21 mouse cellular contexts compared by ENCODE assay signal in the genomic region with DNA sequence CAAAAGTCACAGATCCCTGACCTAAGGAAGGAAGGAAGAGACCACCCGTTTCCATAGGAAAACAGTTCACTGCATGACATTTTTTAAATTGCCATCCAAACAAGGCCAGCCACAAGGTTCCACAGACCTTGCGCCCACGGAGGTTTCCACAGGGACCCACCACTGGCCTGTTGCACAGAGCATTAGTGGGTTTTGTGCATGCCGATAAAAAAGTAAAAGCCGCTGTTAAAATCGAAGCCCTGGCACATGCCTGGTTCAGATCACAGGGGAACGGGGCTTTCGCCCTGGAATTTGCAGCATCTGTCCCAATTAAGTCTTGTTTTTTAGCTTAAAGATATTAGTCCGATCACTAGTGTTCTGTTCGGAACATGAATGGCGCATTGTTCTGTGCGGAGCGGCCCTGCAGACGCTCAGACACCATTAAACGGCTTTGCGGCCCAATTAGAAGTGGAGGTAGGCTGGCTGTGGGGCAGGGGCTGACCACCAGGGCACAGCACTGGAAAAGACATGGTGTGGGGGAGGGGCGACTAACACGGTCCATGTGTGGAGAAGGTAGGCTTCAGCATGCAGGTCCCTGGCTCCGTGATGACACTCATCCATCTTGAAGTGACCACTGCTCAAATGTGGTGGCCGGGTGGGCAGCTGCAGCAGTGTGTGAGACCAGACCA. TPM values are rescaled to one million over a fixed set of nuclear protein-coding genes. Genes with fewer than 3 reads are reported as not detected.
DNase-seq lines count a peak whose midpoint lies in the region; ATAC-seq and TF ChIP-seq lines count a peak whose summit lies in the region.
"Had no signal": no experiment of that assay in that cellular context is flagged by ENCODE, and none has a peak within 500 bp of the region (broad histone marks: within the 10 kb centered on the region; RNA-seq: fewer than 3 reads in every experiment).

No protein-coding gene starts in this region.

- intact Hi-C loops in left cerebral cortex, postnatal 10 days (cut with DNase I), result no loop called here

- no peak for TF ChIP-seq CTCF in brain, embryonic 14.5 days (IDR thresholded peaks at IDR 0.05; ENCODE audit: borderline replicate concordance, extremely low read depth, insufficient read depth, insufficient read length)

- peaks cover under 1% of the 10 kb centered on the region for H3K27me3 ChIP-seq in hindbrain, embryonic 10.5 days (ENCODE audit: insufficient read depth, poor library complexity, severe bottlenecking)
- H3K27me3 ChIP-seq in hindbrain, embryonic 12.5 days, result 0 out of 2 replicates have a peak, but pooled peaks cover 5% of the 10 kb centered on the region
- no peaks in the 10 kb centered on the region for H3K27me3 ChIP-seq in embryonic facial prominence, embryonic 14.5 days (replicated peaks; ENCODE audit: control insufficient read depth, insufficient read depth, low read length)
- H3K27me3 ChIP-seq in limb, embryonic 15.5 days, result 0 out of 2 replicates have a peak, but pooled peaks cover 3% of the 10 kb centered on the region
- H3K27me3 ChIP-seq: liver, embryonic 12.5 days had no signal

- H3K36me3 ChIP-seq in hindbrain, embryonic 10.5 days, result no peaks in the 10 kb centered on the region
- H3K36me3 ChIP-seq in hindbrain, embryonic 12.5 days, result no peaks in the 10 kb centered on the region
- no peaks in the 10 kb centered on the region for H3K36me3 ChIP-seq in embryonic facial prominence, embryonic 14.5 days (ENCODE audit: control insufficient read depth, insufficient read depth, low read length)
- no peaks in the 10 kb centered on the region for H3K36me3 ChIP-seq in limb, embryonic 15.5 days
- H3K36me3 ChIP-seq: heart, embryonic 13.5 days; hindbrain, embryonic 13.5 days; liver, embryonic 12.5 days had no signal

- DNase-seq in hindbrain, embryonic 10.5 days (ENCODE audit: low spot score), result peak; percentile 30
- DNase-seq in brain, embryonic 14.5 days (ENCODE audit: low read depth), result peak; percentile 68
- no peak for DNase-seq in embryonic facial prominence, embryonic 14.5 days (ENCODE audit: low spot score)
- no peak for DNase-seq in left cerebral cortex, postnatal 10 days (ENCODE audit: extremely low spot score in 1 of 2, low spot score in 2 of 2)
- no peak for DNase-seq in natural killer cell, adult 2 months (ENCODE audit: low spot score in 2 of 2)
- no peak for DNase-seq in cerebellum, postnatal 14 days
- DNase-seq: adrenal gland, postnatal 25 days; B cell, adult 2 months; gastrocnemius, postnatal 36 days; kidney, adult 2 months had no signal

- no peak overlapping the region for H3K4me2 ChIP-seq in hindbrain, embryonic 12.5 days (replicated peaks)
- H3K4me2 ChIP-seq in embryonic facial prominence, embryonic 14.5 days (ENCODE audit: low read depth, low read length), result no peak overlapping the region
- H3K4me2 ChIP-seq in limb, embryonic 15.5 days, result no peak overlapping the region
- H3K4me2 ChIP-seq: heart, embryonic 13.5 days; hindbrain, embryonic 13.5 days; liver, embryonic 12.5 days had no signal

- ATAC-seq in hindbrain, embryonic 12.5 days (ENCODE audit: low FRiP score), result no peak
- peak; percentile 37; the same call in 1 of the 2 replicates for ATAC-seq in embryonic facial prominence, embryonic 14.5 days (ENCODE audit: low read depth)
- ATAC-seq in limb, embryonic 15.5 days (ENCODE audit: insufficient number of reproducible peaks, low FRiP score, low TSS enrichment, low read depth), result peak; percentile 31; the same call in 1 of the 2 replicates
- ATAC-seq: liver, embryonic 12.5 days had no signal

- 76% methylated on average over 20 of the region's 20 CpGs for WGBS in hindbrain, embryonic 10.5 days
- WGBS in hindbrain, embryonic 12.5 days, result 66% methylated on average over 20 of the region's 20 CpGs
- WGBS in embryonic facial prominence, embryonic 14.5 days, result 33% methylated on average over 20 of the region's 20 CpGs
- 25% methylated on average over 20 of the region's 20 CpGs for WGBS in limb, embryonic 15.5 days

- no peaks in the 10 kb centered on the region for H3K9me3 ChIP-seq in hindbrain, embryonic 10.5 days
- H3K9me3 ChIP-seq in hindbrain, embryonic 12.5 days (replicated peaks), result no peaks in the 10 kb centered on the region
- H3K9me3 ChIP-seq in embryonic facial prominence, embryonic 14.5 days (ENCODE audit: control insufficient read depth, low read length), result no peaks in the 10 kb centered on the region
- H3K9me3 ChIP-seq in limb, embryonic 15.5 days, result no peaks in the 10 kb centered on the region
- H3K9me3 ChIP-seq: heart, embryonic 13.5 days; hindbrain, embryonic 13.5 days; liver, embryonic 12.5 days; megakaryocyte, embryonic 14.5 days had no signal

- no peak overlapping the region for H3K9ac ChIP-seq in hindbrain, embryonic 12.5 days
- no peak overlapping the region for H3K9ac ChIP-seq in embryonic facial prominence, embryonic 14.5 days (ENCODE audit: low read depth, low read length)
- H3K9ac ChIP-seq in limb, embryonic 15.5 days, result no peak overlapping the region
- H3K9ac ChIP-seq: heart, embryonic 13.5 days; hindbrain, embryonic 13.5 days; liver, embryonic 12.5 days had no signal

- no peak overlapping the region for H3K4me3 ChIP-seq in hindbrain, embryonic 10.5 days
- H3K4me3 ChIP-seq in hindbrain, embryonic 12.5 days, result no peak overlapping the region
- H3K4me3 ChIP-seq in embryonic facial prominence, embryonic 14.5 days (ENCODE audit: low read depth, low read length), result no peak overlapping the region
- H3K4me3 ChIP-seq in limb, embryonic 15.5 days, result no peak overlapping the region
- H3K4me3 ChIP-seq: heart, embryonic 13.5 days; hindbrain, embryonic 13.5 days; left cerebral cortex, adult 2 months; liver, embryonic 12.5 days; megakaryocyte, embryonic 14.5 days; myocyte had no signal

- no peak for TF ChIP-seq POLR2A in brain, embryonic 14.5 days (IDR thresholded peaks at IDR 0.05; ENCODE audit: borderline replicate concordance, extremely low read depth, insufficient read depth, insufficient read length, poor library complexity, severe bottlenecking)

- peaks cover 37% of the 10 kb centered on the region for H3K4me1 ChIP-seq in hindbrain, embryonic 10.5 days (replicated peaks)
- H3K4me1 ChIP-seq in hindbrain, embryonic 12.5 days, result peaks cover 27% of the 10 kb centered on the region
- H3K4me1 ChIP-seq in embryonic facial prominence, embryonic 14.5 days (ENCODE audit: control insufficient read depth, insufficient read depth, low read length), result peaks cover 6% of the 10 kb centered on the region; the same call in 1 of the 2 replicates
- peaks cover 32% of the 10 kb centered on the region for H3K4me1 ChIP-seq in limb, embryonic 15.5 days
- H3K4me1 ChIP-seq: liver, embryonic 12.5 days had no signal

- H3K27ac ChIP-seq in hindbrain, embryonic 10.5 days, result no peak overlapping the region
- no peak overlapping the region for H3K27ac ChIP-seq in hindbrain, embryonic 12.5 days
- no peak overlapping the region for H3K27ac ChIP-seq in embryonic facial prominence, embryonic 14.5 days (replicated peaks; ENCODE audit: low read depth, low read length)
- no peak overlapping the region for H3K27ac ChIP-seq in limb, embryonic 15.5 days
- H3K27ac ChIP-seq: heart, embryonic 13.5 days; hindbrain, embryonic 13.5 days; left cerebral cortex, adult 2 months; liver, embryonic 12.5 days had no signal

RNA-seq across cellular contexts. Expression of a gene that starts 25.8 kb away (rescaled TPM):
- polyA plus RNA-seq in hindbrain, embryonic 10.5 days (2016; fragmentation: Nextera tagmentation; extraction: Ambion mirVana), result not detected in 2 replicates
- polyA plus RNA-seq in hindbrain, embryonic 12.5 days (2016; fragmentation: Nextera tagmentation; extraction: Ambion mirVana), result not detected in 2 replicates
- polyA plus RNA-seq in brain, embryonic 14.5 days (2012; rRNA removed), result not detected in 2 replicates
- not detected in 2 replicates for polyA plus RNA-seq in embryonic facial prominence, embryonic 14.5 days (2014; fragmentation: Nextera tagmentation; extraction: Ambion mirVana)
- not detected in 2 replicates for polyA plus RNA-seq in limb, embryonic 15.5 days (2015; fragmentation: Nextera tagmentation; extraction: Ambion mirVana)
- total RNA-seq in left cerebral cortex, postnatal 10 days (2021), result not detected
- total RNA-seq: adrenal gland, postnatal 25 days; ES-E14; gastrocnemius, postnatal 36 days; left cerebral cortex, adult 2 months had no signal
- polyA plus RNA-seq: cortical plate, adult 2 months; heart, embryonic 13.5 days; hindbrain, embryonic 13.5 days; liver, embryonic 12.5 days; lung, embryonic 16.5 days; myocyte had no signal

RNA-seq across cellular contexts. Expression of a gene that starts 56.8 kb away (rescaled TPM):
- 15.3 and 23.5 TPM in 2 replicates for polyA plus RNA-seq in hindbrain, embryonic 10.5 days (2016; fragmentation: Nextera tagmentation; extraction: Ambion mirVana)
- 26.4 and 32.3 TPM in 2 replicates for polyA plus RNA-seq in hindbrain, embryonic 12.5 days (2016; fragmentation: Nextera tagmentation; extraction: Ambion mirVana)
- 8.9 and 10.8 TPM in 2 replicates for polyA plus RNA-seq in brain, embryonic 14.5 days (2012; rRNA removed)
- polyA plus RNA-seq in embryonic facial prominence, embryonic 14.5 days (2014; fragmentation: Nextera tagmentation; extraction: Ambion mirVana), result 12.7 and 17.2 TPM in 2 replicates
- polyA plus RNA-seq in limb, embryonic 15.5 days (2015; fragmentation: Nextera tagmentation; extraction: Ambion mirVana), result 16.9 and 17.5 TPM in 2 replicates
- total RNA-seq in left cerebral cortex, postnatal 10 days (2021), result 1 to 10 TPM; 4.9 to 6.1 TPM
- polyA plus RNA-seq: myocyte had no signal

Comparison
In these comparisons a context has a peak if more than half of its experiments do, and no peak if none do; other contexts are left out.
1. DNase-seq: peak in hindbrain, embryonic 10.5 days (single experiment) and brain, embryonic 14.5 days (single experiment); none in embryonic facial prominence, embryonic 14.5 days (single experiment), left cerebral cortex, postnatal 10 days (0 of 2), natural killer cell, adult 2 months (0 of 2) and cerebellum, postnatal 14 days (0 of 2).